Mouse (Mus musculus) heart, embryonic 11.5 days (tissue): ENCODE measurements at regions not wholly inside any gene's neighbourhood (a gene's known extent, or its start where the extent isn't known, plus 50 kb on each side); places are given as distances from the start of the nearest gene placed in this dataset.
"Not testable (repeated sequence)": the region's sequence is repeated elsewhere in the genome, so short reads cannot be mapped to it uniquely, and the experiment has no call there.

Experiments
- ATAC-seq: fragments of 200-750 bp; cut with Nextera tagmentation; replicated peaks from 2 replicates; pipeline ENCODE4 v1.8.0; 2017; ENCODE audit warnings: moderate library complexity; ENCODE audit not compliant: insufficient number of reproducible peaks, low FRiP score, low TSS enrichment
- H3K27ac ChIP-seq: fragments of 300-500 bp; sonication (generic); 2 replicates; pipeline ENCODE4 v1.5.1; 2014; ENCODE audit warnings: mild to moderate bottlenecking, low read depth, low read length
- H3K27me3 ChIP-seq: fragments of 300-500 bp; sonication (generic); 2 replicates; pipeline ENCODE4 v1.6.1; 2014; ENCODE audit warnings: mild to moderate bottlenecking, low read length, mixed read lengths; ENCODE audit not compliant: control insufficient read depth, insufficient read depth
- H3K36me3 ChIP-seq: fragments of 300-500 bp; sonication (generic); 2 replicates; pipeline ENCODE4 v1.6.1; 2014; ENCODE audit warnings: mild to moderate bottlenecking, low read length, moderate library complexity, mixed read lengths; ENCODE audit not compliant: control insufficient read depth, insufficient read depth
- H3K4me1 ChIP-seq: fragments of 300-500 bp; sonication (generic); 2 replicates; pipeline ENCODE4 v1.6.1; 2014; ENCODE audit warnings: low read length; ENCODE audit not compliant: control insufficient read depth, insufficient read depth
- H3K4me2 ChIP-seq: fragments of 300-500 bp; sonication (generic); 2 replicates; pipeline ENCODE4 v1.6.1; 2014; ENCODE audit warnings: mild to moderate bottlenecking, moderate library complexity
- H3K4me3 ChIP-seq: fragments of 300-500 bp; sonication (generic); 2 replicates; pipeline ENCODE4 v1.5.1; 2014; ENCODE audit warnings: low read depth, low read length
- H3K9ac ChIP-seq: fragments of 300-500 bp; sonication (generic); 2 replicates; pipeline ENCODE4 v1.6.1; 2014; ENCODE audit warnings: mild to moderate bottlenecking, low read depth, low read length, moderate library complexity
- H3K9me3 ChIP-seq: fragments of 300-500 bp; sonication (generic); replicated peaks from 2 replicates; pipeline ENCODE4 v1.6.1; 2016; ENCODE audit warnings: low read length; ENCODE audit not compliant: control insufficient read depth
- WGBS: fragments of 180-500 bp; shearing (Covaris S2); extraction: QIAGEN DNeasy Blood & Tissue Kit; methylation state at CpG from one replicate; pipeline ENCODE4 v1.1.7; 2014; ENCODE audit not compliant: insufficient replicate concordance; 5-methylcytosine and 5-hydroxymethylcytosine counted together

DNA sequence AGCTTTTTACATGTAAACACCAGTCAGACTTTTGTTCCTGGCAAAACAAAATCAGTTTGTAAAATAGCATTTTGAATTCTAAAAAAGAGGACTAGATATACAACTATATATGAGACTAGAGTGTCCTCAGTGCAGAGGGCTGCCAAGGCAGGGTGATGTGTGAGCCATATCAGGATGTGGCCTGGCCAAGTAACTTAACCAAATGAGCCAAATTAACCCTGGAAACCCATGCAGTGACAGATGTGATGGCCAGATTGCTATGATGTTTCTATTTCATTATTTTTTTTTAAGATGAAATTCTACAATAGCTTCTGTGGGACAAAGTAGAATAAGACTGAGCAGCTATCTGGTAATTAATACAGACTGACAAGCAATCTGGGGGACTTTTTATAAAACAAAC lies 181.8 kb downstream of the Nova1 start:
- no peak for ATAC-seq
- no peaks in the 10 kb centered on the region for H3K9me3 ChIP-seq
- H3K36me3 ChIP-seq = no peaks in the 10 kb centered on the region
- H3K27ac ChIP-seq = no peak overlapping the region
- H3K27me3 ChIP-seq = no peaks in the 10 kb centered on the region
- H3K4me1 ChIP-seq = no peaks in the 10 kb centered on the region; the same call in 1 of the 2 replicates
- H3K4me3 ChIP-seq = no peak overlapping the region
- H3K9ac ChIP-seq = no peak overlapping the region
- H3K4me2 ChIP-seq = no peak overlapping the region

DNA sequence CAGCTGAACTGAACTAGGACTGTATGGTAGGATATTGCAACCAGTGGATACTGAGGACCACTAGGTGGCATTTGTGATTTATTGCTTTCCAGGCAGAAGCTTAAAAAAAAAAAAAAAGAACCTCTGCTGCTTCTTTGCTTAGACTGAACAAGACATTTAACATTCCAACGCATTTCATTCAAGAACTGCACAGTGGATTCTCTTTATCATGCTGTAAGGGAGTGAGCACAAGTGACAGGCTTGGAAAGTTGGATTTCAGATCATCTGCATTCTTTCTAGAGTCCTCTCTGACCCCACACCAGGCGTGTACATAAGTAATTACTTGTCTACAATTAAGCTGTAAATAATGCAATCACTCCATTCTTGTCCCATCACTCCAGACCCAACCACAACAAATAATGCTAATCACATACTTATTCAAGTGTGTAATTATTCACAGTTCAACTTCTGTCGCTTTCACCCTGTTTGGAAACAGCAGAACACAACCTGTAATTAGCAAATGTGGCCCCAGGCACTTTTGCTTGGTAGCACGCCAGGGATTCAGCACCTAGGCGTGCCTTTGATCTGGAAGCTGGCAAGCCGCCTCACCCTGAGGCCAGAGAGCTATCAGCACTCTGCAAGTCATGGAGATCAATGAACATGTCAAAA lies 183.5 kb downstream of the Nova1 start:
- H3K36me3 ChIP-seq = no peaks in the 10 kb centered on the region
- H3K9me3 ChIP-seq = no peaks in the 10 kb centered on the region
- WGBS = 21% methylated on average over 6 of the region's 6 CpGs
- H3K27ac ChIP-seq = no peak overlapping the region
- no peak overlapping the region for H3K4me3 ChIP-seq
- H3K4me1 ChIP-seq = no peaks in the 10 kb centered on the region; the same call in 1 of the 2 replicates
- no peak for ATAC-seq
- no peak overlapping the region for H3K9ac ChIP-seq
- no peaks in the 10 kb centered on the region for H3K27me3 ChIP-seq
- no peak overlapping the region for H3K4me2 ChIP-seq

- Histone ChIP-seq H3K4me3 (no peak overlapping the region), H3K4me1 (no peaks in the 10 kb centered on the region; the same call in 1 of the 2 replicates), H3K27ac (no peak overlapping the region), H3K9me3 (no peaks in the 10 kb centered on the region), H3K4me2 (no peak overlapping the region), H3K36me3 (no peaks in the 10 kb centered on the region), H3K27me3 (no peaks in the 10 kb centered on the region), H3K9ac (no peak overlapping the region)
- ATAC-seq = no peak
- WGBS = 22% methylated on average over 1 of the region's 1 CpGs
Observed at GRCm38 (mm10) chr12:46634771-46635124, 184.0 kb downstream of the Nova1 start.

- H3K4me2 ChIP-seq, H3K27me3 ChIP-seq, H3K27ac ChIP-seq, H3K4me1 ChIP-seq, ATAC-seq, H3K4me3 ChIP-seq, H3K36me3 ChIP-seq, H3K9me3 ChIP-seq, H3K9ac ChIP-seq: not testable (repeated sequence)
Observed at GRCm38 (mm10) chr12:46632384-46632783, 186.3 kb downstream of the Nova1 start.

GRCm38 (mm10) chr12:46627320-46627719 lies 191.4 kb downstream of the Nova1 start:
- 86% methylated on average over 2 of the region's 2 CpGs for WGBS
- ATAC-seq = no peak
- Histone ChIP-seq H3K27me3 (no peaks in the 10 kb centered on the region), H3K4me3 (no peak overlapping the region), H3K27ac (no peak overlapping the region), H3K36me3 (no peaks in the 10 kb centered on the region), H3K4me1 (no peaks in the 10 kb centered on the region), H3K4me2 (no peak overlapping the region), H3K9me3 (no peaks in the 10 kb centered on the region), H3K9ac (no peak overlapping the region)

- ATAC-seq = no peak
- no peak overlapping the region for H3K4me3 ChIP-seq
- no peak overlapping the region for H3K9ac ChIP-seq
- H3K27me3 ChIP-seq = no peaks in the 10 kb centered on the region
- H3K9me3 ChIP-seq = no peaks in the 10 kb centered on the region
- 0 out of 2 replicates have a peak, but pooled peaks cover 3% of the 10 kb centered on the region for H3K4me1 ChIP-seq
- no peak overlapping the region for H3K27ac ChIP-seq
- no peaks in the 10 kb centered on the region for H3K36me3 ChIP-seq
- H3K4me2 ChIP-seq = no peak overlapping the region
- WGBS = 71% methylated on average over 2 of the region's 2 CpGs
Observed at GRCm38 (mm10) chr12:46611439-46611838, 207.3 kb downstream of the Nova1 start.

GRCm38 (mm10) chr12:46609580-46610311 lies 209.0 kb downstream of the Nova1 start:
- no peak overlapping the region for H3K4me2 ChIP-seq
- no peaks in the 10 kb centered on the region for H3K9me3 ChIP-seq
- no peak overlapping the region for H3K27ac ChIP-seq
- WGBS = 24% methylated on average over 12 of the region's 12 CpGs
- no peak overlapping the region for H3K4me3 ChIP-seq
- H3K9ac ChIP-seq = no peak overlapping the region
- H3K4me1 ChIP-seq = 0 out of 2 replicates have a peak, but pooled peaks cover 3% of the 10 kb centered on the region
- no peaks in the 10 kb centered on the region for H3K27me3 ChIP-seq
- no peak for ATAC-seq
- H3K36me3 ChIP-seq = no peaks in the 10 kb centered on the region

DNA sequence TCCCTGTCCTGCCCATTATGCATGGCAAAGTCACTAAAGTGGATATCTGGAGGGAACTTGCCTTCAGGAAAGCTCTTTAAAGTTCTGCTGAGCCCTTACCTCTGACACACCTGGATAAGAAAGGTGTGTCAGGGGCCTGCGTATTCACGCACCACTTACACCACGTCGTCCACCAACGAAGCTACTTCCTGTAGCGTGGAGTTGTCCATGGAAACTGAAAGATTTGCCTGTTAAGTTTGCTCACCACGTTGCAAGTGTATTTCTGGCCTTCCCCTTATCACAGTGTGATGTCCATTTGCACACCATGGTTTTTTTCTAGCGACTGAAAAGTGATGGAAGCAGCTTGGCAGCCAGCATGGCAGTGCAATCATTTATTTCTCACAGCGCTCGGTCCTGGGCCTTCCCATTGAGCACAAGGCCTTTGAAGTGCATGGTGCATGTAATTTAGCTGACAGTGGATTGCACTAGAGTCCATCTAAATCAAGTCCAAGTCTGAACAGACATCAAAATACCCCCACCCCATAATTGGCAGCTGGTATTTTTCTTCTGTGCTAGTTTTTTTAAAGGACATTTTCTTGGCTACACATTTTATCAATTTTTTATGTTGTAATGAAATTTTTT lies 210.3 kb downstream of the Nova1 start:
- whole genome bisulfite sequencing = 80% methylated on average over 10 of the region's 10 CpGs
- Histone ChIP-seq H3K27ac (no peak overlapping the region), H3K27me3 (no peaks in the 10 kb centered on the region), H3K4me3 (no peak overlapping the region), H3K4me1 (0 out of 2 replicates have a peak, but pooled peaks cover 3% of the 10 kb centered on the region), H3K36me3 (no peaks in the 10 kb centered on the region), H3K9me3 (no peaks in the 10 kb centered on the region), H3K4me2 (no peak overlapping the region), H3K9ac (no peak overlapping the region)
- ATAC-seq = no peak
